Mouse (Mus musculus) midbrain, embryonic 10.5 days (tissue): ENCODE measurements at regions not wholly inside any gene's neighbourhood (a gene's known extent, or its start where the extent isn't known, plus 50 kb on each side); places are given as distances from the start of the nearest gene placed in this dataset.

Experiments used
- DNase-seq: peaks from one replicate; pipeline ENCODE4 v3.0.0-alpha.2; 2017; ENCODE audit warnings: low spot score
- H3K27ac ChIP-seq: fragments of 300-500 bp; sonication (generic); replicated peaks from 2 replicates; pipeline ENCODE4 v1.5.1; 2016; ENCODE audit warnings: mild to moderate bottlenecking
- H3K27me3 ChIP-seq: fragments of 300-500 bp; sonication (generic); 2 replicates; pipeline ENCODE4 v1.6.1; 2016; ENCODE audit warnings: low read depth, mild to moderate bottlenecking; ENCODE audit not compliant: poor library complexity, severe bottlenecking
- H3K36me3 ChIP-seq: fragments of 300-500 bp; sonication (generic); 2 replicates; pipeline ENCODE4 v1.6.1; 2016; ENCODE audit warnings: mild to moderate bottlenecking, moderate library complexity
- H3K4me1 ChIP-seq: fragments of 300-500 bp; sonication (generic); 2 replicates; pipeline ENCODE4 v1.6.1; 2016
- H3K4me3 ChIP-seq: fragments of 300-500 bp; sonication (generic); 2 replicates; pipeline ENCODE4 v1.5.1; 2016; ENCODE audit warnings: mild to moderate bottlenecking, moderate library complexity
- H3K9me3 ChIP-seq: fragments of 300-500 bp; sonication (generic); replicated peaks from 2 replicates; pipeline ENCODE4 v1.6.1; 2016; ENCODE audit warnings: mild to moderate bottlenecking
- WGBS: fragments of 180-500 bp; shearing (Covaris S2); methylation state at CpG from one replicate; pipeline ENCODE4 v1.1.7; 2016; 5-methylcytosine and 5-hydroxymethylcytosine counted together

- H3K36me3 ChIP-seq = no peaks in the 10 kb centered on the region
- no peak overlapping the region for H3K4me3 ChIP-seq
- H3K9me3 ChIP-seq = no peaks in the 10 kb centered on the region
- H3K4me1 ChIP-seq = no peaks in the 10 kb centered on the region
- no peak for DNase-seq
- H3K27me3 ChIP-seq = no peaks in the 10 kb centered on the region
- WGBS = 79% methylated on average over 3 of the region's 3 CpGs
- H3K27ac ChIP-seq = no peak overlapping the region
Measured at GRCm38 (mm10) chr9:32852282-32852681, 216.3 kb downstream of the Ets1 start.

DNA sequence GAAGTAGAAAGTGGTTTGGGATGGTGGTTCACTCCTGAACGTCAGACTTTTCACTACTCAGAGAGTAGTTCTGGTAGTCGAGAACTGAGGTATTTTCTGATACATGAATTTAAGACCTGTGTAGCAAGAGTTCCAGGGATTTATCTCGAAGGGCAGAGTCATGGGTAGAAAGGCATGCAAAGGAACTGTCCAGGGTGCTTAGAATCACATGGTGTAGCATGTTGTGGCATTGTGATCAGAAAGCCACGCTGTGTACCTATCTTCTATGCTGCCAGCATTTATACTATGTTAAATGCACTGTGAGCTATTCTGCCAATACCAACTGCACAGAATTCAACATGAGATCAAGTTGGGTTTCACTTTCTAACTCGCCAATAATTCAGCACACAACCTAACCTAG lies 227.3 kb downstream of the Ets1 start:
- DNase-seq = no peak
- Histone ChIP-seq H3K9me3 (no peaks in the 10 kb centered on the region), H3K36me3 (no peaks in the 10 kb centered on the region), H3K27me3 (no peaks in the 10 kb centered on the region), H3K4me3 (no peak overlapping the region), H3K27ac (no peak overlapping the region), H3K4me1 (no peaks in the 10 kb centered on the region)
- 81% methylated on average over 5 of the region's 5 CpGs for WGBS

GRCm38 (mm10) chr9:32868936-32869335 lies 232.9 kb downstream of the Ets1 start:
- DNase-seq = no peak
- 83% methylated on average over 8 of the region's 8 CpGs for WGBS
- Histone ChIP-seq H3K4me1 (no peaks in the 10 kb centered on the region), H3K27me3 (no peaks in the 10 kb centered on the region), H3K36me3 (no peaks in the 10 kb centered on the region), H3K4me3 (no peak overlapping the region), H3K27ac (no peak overlapping the region), H3K9me3 (no peaks in the 10 kb centered on the region)

DNA sequence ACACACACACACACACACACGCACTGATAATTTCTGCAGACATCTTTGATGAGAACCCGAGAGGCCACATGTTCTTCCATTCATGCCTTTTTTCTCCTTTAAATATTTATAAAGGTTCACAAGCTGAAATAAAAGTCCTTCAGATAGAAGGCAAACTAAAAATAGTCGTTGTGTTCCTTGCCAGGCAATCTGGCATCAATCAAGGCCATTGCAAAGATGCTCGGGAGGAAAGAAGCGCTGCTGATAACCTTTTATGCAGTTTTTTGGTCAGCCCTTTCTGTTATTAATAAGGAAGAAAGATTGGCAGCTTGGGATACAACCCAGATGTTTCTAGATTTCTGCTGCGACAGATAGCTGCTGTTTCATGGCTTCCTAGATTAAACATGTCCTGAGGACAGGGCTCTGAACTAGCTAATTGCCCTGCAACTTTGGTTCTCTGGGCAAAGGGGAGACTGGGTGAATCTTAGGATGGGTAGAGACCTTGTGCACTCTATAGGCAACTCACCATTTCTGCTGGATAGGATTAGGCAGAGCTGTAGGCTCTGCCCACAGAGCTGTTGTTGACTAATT lies 238.4 kb downstream of the Ets1 start:
- Histone ChIP-seq H3K27me3 (no peaks in the 10 kb centered on the region), H3K4me1 (no peaks in the 10 kb centered on the region), H3K27ac (no peak overlapping the region), H3K9me3 (no peaks in the 10 kb centered on the region), H3K4me3 (no peak overlapping the region), H3K36me3 (no peaks in the 10 kb centered on the region)
- WGBS = 79% methylated on average over 6 of the region's 6 CpGs
- DNase-seq = no peak

GRCm38 (mm10) chr9:32882819-32883587 lies 247.0 kb downstream of the Ets1 start:
- Histone ChIP-seq H3K27me3 (no peaks in the 10 kb centered on the region), H3K36me3 (no peaks in the 10 kb centered on the region), H3K4me1 (peaks cover 10% of the 10 kb centered on the region), H3K4me3 (no peak overlapping the region), H3K9me3 (no peaks in the 10 kb centered on the region), H3K27ac (no peak overlapping the region)
- WGBS = 76% methylated on average over 7 of the region's 7 CpGs
- DNase-seq = no peak

DNA sequence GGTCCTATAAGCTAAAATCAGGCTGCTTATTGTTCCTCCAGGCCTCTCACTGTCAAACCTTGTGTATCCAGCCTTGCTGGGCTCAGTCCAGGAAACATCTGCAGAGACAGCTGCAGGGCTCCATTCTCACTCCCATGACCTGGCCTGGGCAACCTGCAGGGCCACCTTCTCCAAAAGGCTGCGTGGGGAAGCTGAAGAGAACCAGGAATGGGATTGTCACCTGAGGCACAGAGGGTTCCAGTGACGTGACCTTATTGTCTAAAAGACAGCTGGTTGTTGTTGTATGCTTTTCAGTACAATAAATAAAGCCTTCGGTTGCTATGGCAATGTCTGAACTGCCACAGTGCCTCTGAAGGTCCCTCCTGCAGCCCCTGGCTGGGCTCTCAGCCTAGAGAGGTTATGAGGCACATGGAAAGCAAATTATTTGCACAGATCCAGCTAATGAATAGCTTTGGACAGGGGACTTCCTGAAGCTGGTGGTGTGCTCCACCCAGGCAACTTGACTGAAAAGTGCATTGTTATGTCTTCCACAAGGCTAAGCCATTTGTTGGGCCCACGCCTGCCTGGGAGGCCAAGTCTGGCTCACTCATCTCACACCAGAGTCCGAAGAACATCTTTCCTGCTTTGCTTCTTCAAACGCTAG lies 250.1 kb downstream of the Ets1 start:
- no peak overlapping the region; the same call in 1 of the 2 replicates for H3K27ac ChIP-seq
- H3K4me1 ChIP-seq = peaks cover 10% of the 10 kb centered on the region
- 73% methylated on average over 6 of the region's 6 CpGs for WGBS
- no peak overlapping the region for H3K4me3 ChIP-seq
- DNase-seq = no peak
- H3K36me3 ChIP-seq = no peaks in the 10 kb centered on the region
- no peaks in the 10 kb centered on the region for H3K27me3 ChIP-seq
- H3K9me3 ChIP-seq = no peaks in the 10 kb centered on the region

- DNase-seq = no peak
- Histone ChIP-seq H3K27me3 (no peaks in the 10 kb centered on the region), H3K36me3 (no peaks in the 10 kb centered on the region), H3K4me3 (no peak overlapping the region), H3K9me3 (no peaks in the 10 kb centered on the region), H3K4me1 (peaks cover 13% of the 10 kb centered on the region), H3K27ac (no peak overlapping the region)
- WGBS = 40% methylated on average over 4 of the region's 4 CpGs
Measured at GRCm38 (mm10) chr9:32899801-32900200, 263.8 kb downstream of the Ets1 start.

DNA sequence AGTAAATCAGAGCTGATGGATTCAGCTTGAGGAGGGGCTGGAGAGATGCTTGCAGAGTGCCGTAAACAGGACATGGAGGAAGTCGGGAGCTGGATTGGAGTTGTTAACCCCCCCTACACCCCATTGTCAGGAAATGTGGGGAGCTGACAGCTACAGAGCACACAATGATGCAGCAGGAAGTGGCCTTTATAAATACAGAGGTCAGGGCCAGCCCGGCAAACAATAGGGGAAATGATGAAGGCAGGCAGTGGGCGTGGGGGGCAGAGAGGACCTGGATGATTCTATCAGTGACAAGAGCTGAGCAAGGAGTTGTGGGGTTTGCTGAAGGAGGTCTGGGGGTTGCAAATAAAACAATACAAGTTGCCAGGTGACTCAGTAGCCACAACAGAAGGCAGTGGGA lies 265.3 kb downstream of the Ets1 start:
- peaks cover 13% of the 10 kb centered on the region for H3K4me1 ChIP-seq
- no peak for DNase-seq
- H3K4me3 ChIP-seq = no peak overlapping the region
- H3K27me3 ChIP-seq = no peaks in the 10 kb centered on the region
- no peaks in the 10 kb centered on the region for H3K36me3 ChIP-seq
- 68% methylated on average over 4 of the region's 4 CpGs for WGBS
- no peaks in the 10 kb centered on the region for H3K9me3 ChIP-seq
- no peak overlapping the region for H3K27ac ChIP-seq

- Histone ChIP-seq H3K4me3 (no peak overlapping the region), H3K4me1 (peaks cover 4% of the 10 kb centered on the region), H3K36me3 (no peaks in the 10 kb centered on the region), H3K27me3 (no peaks in the 10 kb centered on the region), H3K9me3 (no peaks in the 10 kb centered on the region), H3K27ac (no peak overlapping the region)
- 87% methylated on average over 8 of the region's 8 CpGs for WGBS
- DNase-seq = no peak
Measured at GRCm38 (mm10) chr9:32906233-32906872, 270.3 kb downstream of the Ets1 start.

DNA sequence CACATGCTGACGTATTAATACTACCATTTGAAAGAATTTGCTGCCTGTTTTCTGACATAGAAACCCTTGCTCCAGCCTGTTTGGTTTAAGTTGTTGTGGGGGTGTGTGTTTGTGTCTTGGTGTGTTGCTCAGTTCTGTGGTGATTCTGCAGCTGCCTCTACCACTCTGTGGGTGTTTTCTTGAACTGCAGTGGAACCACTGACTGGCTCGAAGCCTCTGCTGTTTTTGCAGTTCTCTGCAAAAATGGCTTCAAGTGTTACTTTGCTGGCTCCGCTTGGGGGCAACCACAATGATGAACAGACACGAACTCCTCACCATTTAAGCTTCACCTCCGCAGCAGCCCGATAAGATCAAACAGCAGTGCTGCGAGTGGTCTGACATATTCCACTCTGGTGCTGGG lies 274.6 kb downstream of the Ets1 start:
- WGBS = 89% methylated on average over 7 of the region's 7 CpGs
- no peak overlapping the region for H3K27ac ChIP-seq
- H3K4me3 ChIP-seq = no peak overlapping the region
- no peaks in the 10 kb centered on the region for H3K4me1 ChIP-seq
- H3K27me3 ChIP-seq = no peaks in the 10 kb centered on the region
- no peaks in the 10 kb centered on the region for H3K9me3 ChIP-seq
- no peak for DNase-seq
- no peaks in the 10 kb centered on the region for H3K36me3 ChIP-seq

DNA sequence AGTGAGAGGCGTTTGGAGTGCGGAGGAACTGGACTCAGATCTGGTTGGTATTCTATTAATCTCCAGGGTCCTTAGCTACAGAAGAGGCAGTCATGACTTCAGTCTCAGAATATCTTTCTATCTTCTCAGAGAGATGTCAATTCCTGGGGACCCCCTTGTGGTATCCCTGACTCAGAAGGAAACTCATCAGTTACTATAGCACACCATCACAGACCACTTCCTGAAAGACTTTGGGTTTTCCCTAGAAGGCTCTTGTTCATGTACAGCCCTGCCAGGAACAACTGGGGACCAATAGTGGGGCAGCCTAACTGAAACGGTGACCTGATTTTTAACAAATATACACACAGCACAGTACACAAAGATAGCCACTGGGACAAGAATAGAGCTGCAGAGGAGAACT lies 279.6 kb downstream of the Ets1 start:
- Histone ChIP-seq H3K9me3 (no peaks in the 10 kb centered on the region), H3K4me3 (no peak overlapping the region), H3K27ac (no peak overlapping the region), H3K36me3 (no peaks in the 10 kb centered on the region), H3K27me3 (no peaks in the 10 kb centered on the region), H3K4me1 (no peaks in the 10 kb centered on the region)
- 93% methylated on average over 3 of the region's 3 CpGs for WGBS
- no peak for DNase-seq

DNA sequence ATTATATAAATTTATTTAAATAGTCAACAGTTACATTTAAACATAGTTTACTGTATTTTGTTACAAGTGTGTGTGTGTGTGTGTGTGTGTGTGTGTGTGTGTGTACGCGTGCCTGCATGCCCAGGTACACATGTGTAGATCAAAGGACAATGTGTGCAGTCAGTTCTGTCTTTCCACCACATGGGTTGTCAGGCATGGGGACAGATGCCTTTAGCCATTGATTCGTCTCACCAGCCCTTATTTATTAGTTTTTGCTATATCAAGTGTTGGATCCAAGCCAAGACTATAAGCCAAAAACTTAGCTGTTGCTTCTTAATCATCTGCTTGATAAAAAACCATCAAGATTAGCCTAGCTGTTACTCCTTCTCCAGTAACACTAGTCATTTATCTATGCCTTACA lies 280.7 kb downstream of the Ets1 start:
- Histone ChIP-seq H3K4me1 (no peaks in the 10 kb centered on the region), H3K4me3 (no peak overlapping the region), H3K27ac (no peak overlapping the region), H3K27me3 (no peaks in the 10 kb centered on the region), H3K36me3 (no peaks in the 10 kb centered on the region), H3K9me3 (no peaks in the 10 kb centered on the region)
- 87% methylated on average over 3 of the region's 3 CpGs for WGBS
- no peak for DNase-seq

GRCm38 (mm10) chr9:32923925-32924324 lies 287.9 kb downstream of the Ets1 start:
- DNase-seq = no peak
- Histone ChIP-seq H3K27me3 (no peaks in the 10 kb centered on the region), H3K27ac (no peak overlapping the region), H3K4me3 (no peak overlapping the region), H3K4me1 (no peaks in the 10 kb centered on the region), H3K9me3 (no peaks in the 10 kb centered on the region), H3K36me3 (no peaks in the 10 kb centered on the region)
